Mouse (Mus musculus) MEL (cell line): ENCODE results near the gene Gm20671. TPM values are rescaled to one million over a fixed set of nuclear protein-coding genes. Genes with fewer than 3 reads are reported as not detected.

Experiments
- DNase-seq: peaks from one replicate; pipeline ENCODE4 v3.0.0; 2011; ENCODE audit warnings: low read depth, low spot score
- H3K27ac ChIP-seq: 2 replicates; pipeline ENCODE4 v1.5.1; 2012; ENCODE audit warnings: low read depth, mild to moderate bottlenecking, control low read depth, low read length, moderate library complexity; ENCODE audit not compliant: control insufficient read depth
- H3K27me3 ChIP-seq, 2 experiments: fragments of 150-350 bp in 1 of 2; sonication (generic) in 1 of 2; 2 replicates each; pipeline ENCODE4 v1.6.1; 2012; ENCODE audit warnings: low read length in 2 of 2, mild to moderate bottlenecking in 2 of 2, improper control_type of control experiment in 1 of 2, moderate library complexity in 1 of 2; ENCODE audit not compliant: insufficient read depth in 2 of 2, control insufficient read depth in 1 of 2
- H3K36me3 ChIP-seq, 2 experiments: 2 replicates each; pipeline ENCODE4 v1.6.1; 2012 to 2014; ENCODE audit warnings: low read length in 2 of 2, improper control_type of control experiment in 1 of 2, inconsistent platforms in 1 of 2, mild to moderate bottlenecking in 1 of 2; ENCODE audit not compliant: insufficient read depth in 2 of 2, control insufficient read depth in 1 of 2
- H3K4me1 ChIP-seq, 2 experiments: fragments of 150-350 bp in 1 of 2; sonication (generic) in 1 of 2; 2 replicates each; pipeline ENCODE4 v1.6.1; 2012; ENCODE audit warnings: low read length in 2 of 2, improper control_type of control experiment in 1 of 2, mild to moderate bottlenecking in 1 of 2; ENCODE audit not compliant: insufficient read depth in 2 of 2, control insufficient read depth in 1 of 2
- H3K4me3 ChIP-seq, 2 experiments: fragments of 150-350 bp in 1 of 2; sonication (generic) in 1 of 2; 2 replicates each; pipeline ENCODE4 v1.5.1; 2012; ENCODE audit warnings: low read depth in 2 of 2, low read length in 2 of 2, mild to moderate bottlenecking in 2 of 2, moderate library complexity in 2 of 2, control low read depth in 1 of 2, improper control_type of control experiment in 1 of 2; ENCODE audit not compliant: control insufficient read depth in 1 of 2, insufficient read depth in 1 of 2
- H3K79me2 ChIP-seq: 2 replicates; pipeline ENCODE4 v1.6.1; 2012; ENCODE audit warnings: mild to moderate bottlenecking, low read length, moderate library complexity; ENCODE audit not compliant: control insufficient read depth, poor library complexity, insufficient read depth
- H3K9ac ChIP-seq: 2 replicates; pipeline ENCODE4 v1.6.1; 2012; ENCODE audit warnings: low read depth, mild to moderate bottlenecking, control low read depth, low read length, moderate library complexity; ENCODE audit not compliant: control insufficient read depth, poor library complexity, severe bottlenecking
- H3K9me3 ChIP-seq: fragments of 150-350 bp; sonication (generic); replicated peaks from 2 replicates; pipeline ENCODE4 v1.6.1; 2012; ENCODE audit warnings: mild to moderate bottlenecking, low read length, improper control_type of control experiment, moderate library complexity; ENCODE audit not compliant: insufficient read depth
- CHD1 ChIP-seq: IDR thresholded peaks from 2 replicates; pipeline ENCODE4 v1.6.1; 2012; ENCODE audit warnings: low read depth, mild to moderate bottlenecking, inconsistent platforms, low read length, improper control_type of control experiment
- CHD2 ChIP-seq: IDR thresholded peaks from 2 replicates; pipeline ENCODE4 v1.6.1; 2011; ENCODE audit warnings: low read length, improper control_type of control experiment
- CTCF ChIP-seq, 3 experiments: IDR thresholded peaks in 2 of 3; conservative IDR thresholded peaks in 1 of 3; 2 replicates each; pipeline ENCODE4 v1.5.1; 2011 to 2012; ENCODE audit warnings: low read length in 3 of 3, low read depth in 2 of 3, mild to moderate bottlenecking in 2 of 3, improper control_type of control experiment in 1 of 3, inconsistent platforms in 1 of 3, mixed read lengths in 1 of 3, moderate library complexity in 1 of 3; ENCODE audit not compliant: control insufficient read depth in 1 of 3, insufficient read depth in 1 of 3, poor library complexity in 1 of 3, severe bottlenecking in 1 of 3
- E2F4 ChIP-seq: IDR thresholded peaks from 2 replicates; pipeline ENCODE4 v1.6.1; 2011; ENCODE audit warnings: low read depth, low read length, improper control_type of control experiment, borderline replicate concordance
- ELF1 ChIP-seq: IDR thresholded peaks from 2 replicates; pipeline ENCODE4 v1.6.1; 2014; ENCODE audit warnings: low read depth, mild to moderate bottlenecking, inconsistent platforms, low read length, improper control_type of control experiment, moderate library complexity
- EP300 ChIP-seq, 2 experiments: IDR thresholded peaks; 2 replicates each; pipeline ENCODE4 v1.6.1; 2011; ENCODE audit warnings: improper control_type of control experiment in 2 of 2, low read length in 2 of 2, low read depth in 1 of 2, mild to moderate bottlenecking in 1 of 2
- ETS1 ChIP-seq: IDR thresholded peaks from 2 replicates; pipeline ENCODE4 v1.6.1; 2012; ENCODE audit warnings: low read depth, mild to moderate bottlenecking, inconsistent platforms, low read length, improper control_type of control experiment, moderate library complexity
- GABPA ChIP-seq: IDR thresholded peaks from 2 replicates; pipeline ENCODE4 v1.6.1; 2012; ENCODE audit warnings: low read depth, mild to moderate bottlenecking, inconsistent platforms, low read length, improper control_type of control experiment, moderate library complexity
- HCFC1 ChIP-seq: IDR thresholded peaks from 2 replicates; pipeline ENCODE4 v1.6.1; 2012; ENCODE audit warnings: low read depth, mild to moderate bottlenecking, inconsistent platforms, low read length, improper control_type of control experiment, moderate library complexity
- MAX ChIP-seq: IDR thresholded peaks from 2 replicates; pipeline ENCODE4 v1.6.1; 2011; ENCODE audit warnings: low read length, improper control_type of control experiment
- MAZ ChIP-seq: IDR thresholded peaks from 2 replicates; pipeline ENCODE4 v1.6.1; 2012; ENCODE audit warnings: low read depth, mild to moderate bottlenecking, inconsistent platforms, low read length, improper control_type of control experiment
- MEF2A ChIP-seq: IDR thresholded peaks from 2 replicates; pipeline ENCODE4 v1.6.1; 2014; ENCODE audit warnings: low read depth, mild to moderate bottlenecking, inconsistent platforms, low read length, improper control_type of control experiment; ENCODE audit not compliant: poor library complexity, insufficient replicate concordance, severe bottlenecking; ENCODE audit errors: extremely low read depth
- MXI1 ChIP-seq: IDR thresholded peaks from 2 replicates; pipeline ENCODE4 v1.6.1; 2011; ENCODE audit warnings: mild to moderate bottlenecking, low read depth, low read length, improper control_type of control experiment
- MYB ChIP-seq: IDR thresholded peaks from 2 replicates; pipeline ENCODE4 v1.6.1; 2011; ENCODE audit warnings: mild to moderate bottlenecking, low read depth, low read length, improper control_type of control experiment
- NRF1 ChIP-seq: IDR thresholded peaks from 2 replicates; pipeline ENCODE4 v1.6.1; 2014; ENCODE audit warnings: low read depth, mild to moderate bottlenecking, inconsistent platforms, low read length, improper control_type of control experiment, moderate library complexity; ENCODE audit not compliant: poor library complexity, insufficient read depth, severe bottlenecking
- POLR2A ChIP-seq, 2 experiments: IDR thresholded peaks; 2 replicates each; pipeline ENCODE4 v1.6.1; 2011 to 2012; ENCODE audit warnings: low read length in 2 of 2, mild to moderate bottlenecking in 2 of 2, control low read depth in 1 of 2, improper control_type of control experiment in 1 of 2, low read depth in 1 of 2, moderate library complexity in 1 of 2; ENCODE audit not compliant: control insufficient read depth in 1 of 2, insufficient read depth in 1 of 2, poor library complexity in 1 of 2
- POLR2AphosphoS2 ChIP-seq: IDR thresholded peaks from 2 replicates; pipeline ENCODE4 v1.6.1; 2011; ENCODE audit warnings: low read length, improper control_type of control experiment
- POLR2AphosphoS5 ChIP-seq: IDR thresholded peaks from 2 replicates; pipeline ENCODE4 v1.6.1; 2012; ENCODE audit warnings: low read depth, borderline replicate concordance, mild to moderate bottlenecking, inconsistent platforms, low read length, moderate library complexity, mixed read lengths
- SIN3A ChIP-seq: IDR thresholded peaks from 2 replicates; pipeline ENCODE4 v1.6.1; 2012; ENCODE audit warnings: low read length, improper control_type of control experiment, inconsistent platforms
- TBP ChIP-seq: IDR thresholded peaks from 2 replicates; pipeline ENCODE4 v1.8.0; 2011; ENCODE audit warnings: low read depth, low read length, improper control_type of control experiment
- TCF12 ChIP-seq: IDR thresholded peaks from 2 replicates; pipeline ENCODE4 v1.6.1; 2014; ENCODE audit warnings: low read depth, mild to moderate bottlenecking, inconsistent platforms, low read length, improper control_type of control experiment, moderate library complexity
- UBTF ChIP-seq: IDR thresholded peaks from 2 replicates; pipeline ENCODE4 v1.6.1; 2012; ENCODE audit warnings: low read depth, mild to moderate bottlenecking, inconsistent platforms, low read length, improper control_type of control experiment, moderate library complexity, borderline replicate concordance; ENCODE audit not compliant: insufficient read depth
- ZC3H11A ChIP-seq: IDR thresholded peaks from 2 replicates; pipeline ENCODE4 v1.6.1; 2012; ENCODE audit warnings: low read depth, mild to moderate bottlenecking, inconsistent platforms, low read length, improper control_type of control experiment
- ZMIZ1 ChIP-seq: IDR thresholded peaks from 2 replicates; pipeline ENCODE4 v1.6.1; 2012; ENCODE audit warnings: low read depth, mild to moderate bottlenecking, inconsistent platforms, low read length, improper control_type of control experiment, moderate library complexity
- ZNF384 ChIP-seq: IDR thresholded peaks from 2 replicates; pipeline ENCODE4 v1.6.1; 2012; ENCODE audit warnings: low read depth, mild to moderate bottlenecking, inconsistent platforms, low read length, improper control_type of control experiment
- polyA plus RNA-seq, 2 experiments: library from polyadenylated mRNA; stranded (reverse) in 1 of 2; unstranded in 1 of 2; fragments of >175 nt in 1 of 2; fragments of >200 nt in 1 of 2; gene quantifications; 2 replicates each; pipeline versions ENCODE4 v1.2.1 to v1.2.4; 2012; ENCODE audit warnings: low replicate concordance in 2 of 2, low read depth in 1 of 2; ENCODE audit not compliant: insufficient read length in 2 of 2, insufficient read depth in 1 of 2, missing spikeins in 1 of 2
- total RNA-seq: library from RNA; depleted of rRNA; stranded (reverse); fragments of 300-350 nt; gene quantifications from 2 replicates; pipeline ENCODE4 v1.2.3, GENCODE M21; 2012

Gene Gm20671
- total and polyA plus RNA-seq, 3 experiments: 7.3 TPM; not detected in 2

DNA sequence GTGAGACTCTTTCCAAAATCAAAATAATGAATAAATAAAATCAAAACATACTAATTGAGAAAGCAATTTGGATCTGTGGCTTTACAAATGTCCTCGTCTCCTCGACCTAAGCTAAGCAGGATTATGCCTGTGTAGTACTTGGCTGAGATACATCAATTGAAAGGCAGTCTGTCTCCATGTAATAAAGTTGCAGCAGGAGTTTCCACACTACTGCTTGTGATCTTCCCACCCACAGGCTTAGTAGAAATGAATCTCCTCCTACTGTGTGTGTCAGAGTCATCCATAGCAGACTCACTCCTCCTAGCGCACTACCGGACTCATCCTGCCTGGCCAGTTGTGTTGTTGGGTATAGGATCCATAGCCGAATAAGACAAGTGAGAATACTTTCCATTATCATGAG is 45.4 kb upstream of the Gm20671 start (continued):
- TF ChIP-seq GABPA: no peak
- no peak for TF ChIP-seq CHD1
- TF ChIP-seq SIN3A: no peak

DNA sequence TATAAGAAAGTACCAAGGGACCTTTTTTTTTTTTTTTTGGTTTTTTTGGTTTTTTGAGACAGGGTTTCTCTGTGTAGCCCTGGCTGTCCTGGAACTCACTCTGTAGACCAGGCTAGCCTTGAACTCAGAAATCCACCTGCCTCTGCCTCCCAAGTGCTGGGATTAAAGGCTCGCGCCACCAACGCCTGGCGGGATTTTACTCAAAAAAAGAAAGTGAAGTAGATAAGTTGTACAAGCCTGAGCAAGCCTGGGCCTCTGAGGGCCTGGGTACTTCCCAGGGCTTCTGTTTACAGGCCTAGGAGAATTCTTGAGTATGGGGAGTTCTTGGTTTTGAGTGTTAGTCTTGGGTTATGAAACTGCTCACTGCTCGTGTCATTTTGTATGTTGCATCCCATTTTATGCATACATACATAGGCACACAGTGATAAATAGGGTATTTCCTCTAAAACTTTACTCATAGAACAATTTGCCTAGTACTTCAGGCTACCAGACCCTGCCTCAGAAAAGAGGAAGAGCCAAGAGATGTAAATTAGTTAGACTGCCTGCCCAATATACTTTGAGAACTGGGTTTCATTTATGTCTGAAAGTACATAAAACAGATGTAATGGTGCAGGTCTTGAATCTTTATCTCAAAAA is 42.6 kb upstream of the Gm20671 start:
- DNase-seq: peak; percentile 60
- no peaks in the 10 kb centered on the region for H3K79me2 ChIP-seq
- TF ChIP-seq MEF2A: no peak
- 0 out of 2 replicates have a peak, but pooled peaks have one; percentile 7 for TF ChIP-seq ELF1
- no peaks in the 10 kb centered on the region for H3K9me3 ChIP-seq
- peaks cover 2 to 3% of the 10 kb centered on the region in 2 experiments; a peak in 2 of 4 replicates for H3K4me1 ChIP-seq
- H3K36me3 ChIP-seq: peaks cover 0 to 4% of the 10 kb centered on the region in 2 experiments; a peak in 3 of 4 replicates
- H3K9ac ChIP-seq: no peak overlapping the region
- H3K27me3 ChIP-seq: no peaks in the 10 kb centered on the region
- no peak overlapping the region for H3K27ac ChIP-seq
- H3K4me3 ChIP-seq: no peak overlapping the region

DNA sequence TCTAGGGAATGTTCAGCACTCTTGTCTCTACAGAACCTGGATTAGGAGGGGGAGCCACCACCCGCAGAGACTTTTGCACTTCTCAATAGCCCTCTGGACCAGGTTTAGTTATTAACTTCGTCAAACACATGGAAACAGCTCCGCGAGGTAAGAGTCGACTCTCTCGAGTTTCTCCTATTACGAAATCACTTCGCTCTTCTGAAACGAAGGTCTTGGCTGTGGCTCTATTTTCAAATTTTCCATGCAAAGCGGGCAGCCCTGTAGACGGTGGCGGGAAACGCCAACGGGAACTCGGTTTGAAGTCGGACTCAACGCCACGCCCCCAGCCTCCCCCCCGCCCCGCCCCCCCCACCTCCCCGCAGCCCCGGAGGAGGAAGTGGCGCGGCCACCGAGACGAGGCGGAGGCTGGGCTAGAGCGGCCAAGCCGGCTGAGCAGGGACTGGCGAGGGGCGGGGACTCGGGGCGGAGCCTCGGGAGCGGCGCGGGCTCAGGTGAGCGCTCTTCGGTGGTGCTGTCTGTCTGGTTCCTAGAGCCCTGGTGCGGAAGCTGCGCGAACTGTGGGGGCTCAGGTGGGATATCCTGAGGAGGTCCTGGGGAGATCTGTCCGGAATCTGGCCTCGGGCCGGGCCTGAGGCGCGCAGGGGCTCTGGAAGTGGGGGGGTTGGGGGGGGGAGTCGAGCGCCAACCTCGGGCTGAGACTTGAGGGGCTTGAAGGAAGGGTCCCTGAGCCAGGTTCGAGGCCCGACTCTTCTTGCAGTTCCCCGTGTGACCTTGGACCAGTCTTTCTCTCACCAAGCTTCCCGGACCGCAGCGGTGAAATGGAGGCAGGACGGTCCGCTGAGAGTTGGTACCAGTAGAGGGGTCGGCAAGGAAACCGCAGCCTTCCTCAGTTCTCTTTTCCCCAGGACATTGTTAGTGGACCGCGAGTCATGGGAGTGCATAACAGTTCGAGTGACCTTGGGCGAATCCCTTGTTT is 36.6 kb upstream of the Gm20671 start, which contains the start of gene Depdc5:
TSS of gene Depdc5 (plus strand) at position 449 of the 976 bp plus-strand sequence.
- Histone ChIP-seq H3K79me2 (peaks cover 4% of the 10 kb centered on the region; the same call in 1 of the 2 replicates), H3K9me3 (no peaks in the 10 kb centered on the region), H3K27me3 (no peaks in the 10 kb centered on the region), H3K36me3 (peaks cover 0 to 15% of the 10 kb centered on the region in 2 experiments; a peak in 3 of 4 replicates), H3K4me1 (peaks cover 6 to 9% of the 10 kb centered on the region in 2 experiments; a peak in 2 of 4 replicates), H3K9ac (peak within 1 kb of the TSS; percentile 94), H3K27ac (peak within 1 kb of the TSS; percentile 94), H3K4me3 (peak within 1 kb of the TSS; percentile 73 to 84)
- peak; percentile 97 for DNase-seq
- TF ChIP-seq MXI1 (peak; percentile 63; the same call in 1 of the 2 replicates), ZNF384 (no peak), TCF12 (peak; percentile 72), ELF1 (peak; percentile 89), EP300 (IDR thresholded peaks at IDR 0.05; ENCODE audit: low read depth in 1 of 2, low read length in 2 of 2) (peak in 1 of 2 experiments; percentile 19; a peak in 1 of 4 replicates), ZMIZ1 (peak; percentile 93), HCFC1 (peak; percentile 85), CTCF (IDR thresholded peaks at IDR 0.05 in 2 of 3, conservative IDR thresholded peaks at IDR 0.05 in 1 of 3; ENCODE audit: control insufficient read depth in 1 of 3, insufficient read depth in 1 of 3, low read depth in 2 of 3, low read length in 3 of 3, poor library complexity in 1 of 3, severe bottlenecking in 1 of 3) (no peak), POLR2AphosphoS2 (peak; percentile 92), CHD2 (no peak), MAX (peak; percentile 44), ZC3H11A (no peak), ETS1 (peak; percentile 49; the same call in 1 of the 2 replicates), SIN3A (peak; percentile 81), POLR2AphosphoS5 (no peak), TBP (peak; percentile 38; the same call in 1 of the 2 replicates), UBTF (no peak), POLR2A (IDR thresholded peaks at IDR 0.05; ENCODE audit: control insufficient read depth in 1 of 2, insufficient read depth in 1 of 2, low read depth in 1 of 2, low read length in 2 of 2, poor library complexity in 1 of 2) (peak; percentile 93), MAZ (peak; percentile 95; the same call in 1 of the 2 replicates), MYB (no peak), NRF1 (peak; percentile 42; the same call in 1 of the 2 replicates), E2F4 (peak; percentile 96)
